Mouse (Mus musculus) C2C12 (cell line): ENCODE results near the gene Itpr1. TPM values are rescaled to one million over a fixed set of nuclear protein-coding genes. Genes with fewer than 3 reads are reported as not detected.

Source experiments
- H3K27me3 ChIP-seq: one replicate; pipeline ENCODE4 v1.6.1; 2011; ENCODE audit not compliant: control insufficient read depth, insufficient read depth, insufficient read length
- H3K36me3 ChIP-seq: one replicate; pipeline ENCODE4 v1.6.1; 2011; ENCODE audit not compliant: control insufficient read depth, insufficient read depth
- H3K4me3 ChIP-seq: one replicate; pipeline ENCODE4 v1.5.1; 2011; ENCODE audit warnings: mild to moderate bottlenecking, control low read depth; ENCODE audit not compliant: poor library complexity, insufficient read depth, severe bottlenecking
- H3K79me2 ChIP-seq: one replicate; pipeline ENCODE4 v1.6.1; 2011; ENCODE audit not compliant: control insufficient read depth, insufficient read depth
- H3K79me3 ChIP-seq: one replicate; pipeline ENCODE4 v1.6.1; 2011; ENCODE audit warnings: low read depth, control low read depth
- H3ac ChIP-seq: one replicate; pipeline ENCODE3; 2011; ENCODE audit warnings: low read depth; ENCODE audit not compliant: control insufficient read depth, insufficient read length
- CEBPB ChIP-seq: IDR thresholded peaks from one replicate; pipeline ENCODE4 v1.6.1; 2011; ENCODE audit warnings: low read depth, mild to moderate bottlenecking, control low read depth, moderate library complexity
- CTCF ChIP-seq: IDR thresholded peaks from one replicate; pipeline ENCODE4 v1.5.1; 2011; ENCODE audit not compliant: control insufficient read depth, insufficient read depth, insufficient read length
- FOSL1 ChIP-seq: IDR thresholded peaks from one replicate; pipeline ENCODE4 v1.8.0; 2011; ENCODE audit warnings: mild to moderate bottlenecking, low read length; ENCODE audit not compliant: poor library complexity, insufficient read depth, severe bottlenecking
- MAX ChIP-seq: IDR thresholded peaks from one replicate; pipeline ENCODE4 v1.6.1; 2011; ENCODE audit warnings: mild to moderate bottlenecking, control low read depth
- MYOD1 ChIP-seq: IDR thresholded peaks from one replicate; pipeline ENCODE4 v1.6.1; 2011; ENCODE audit warnings: low read depth; ENCODE audit not compliant: control insufficient read depth, insufficient read length
- MYOG ChIP-seq: IDR thresholded peaks from one replicate; pipeline ENCODE4 v1.6.1; 2011; ENCODE audit not compliant: control insufficient read depth, insufficient read length; ENCODE audit errors: extremely low read depth
- USF1 ChIP-seq: IDR thresholded peaks from one replicate; pipeline ENCODE4 v1.6.1; 2011; ENCODE audit warnings: low read depth, mild to moderate bottlenecking, control low read depth, moderate library complexity
- polyA plus RNA-seq: library from polyadenylated mRNA; unstranded; fragments of >200 nt; fragmentation: generic; extraction: Trizol; gene quantifications from one replicate; pipeline ENCODE4 v1.2.1, GENCODE M21; 2012; ENCODE audit warnings: missing spikeins

The Itpr1 gene
- polyA plus RNA-seq, 1 experiment: 4.9 TPM

DNA sequence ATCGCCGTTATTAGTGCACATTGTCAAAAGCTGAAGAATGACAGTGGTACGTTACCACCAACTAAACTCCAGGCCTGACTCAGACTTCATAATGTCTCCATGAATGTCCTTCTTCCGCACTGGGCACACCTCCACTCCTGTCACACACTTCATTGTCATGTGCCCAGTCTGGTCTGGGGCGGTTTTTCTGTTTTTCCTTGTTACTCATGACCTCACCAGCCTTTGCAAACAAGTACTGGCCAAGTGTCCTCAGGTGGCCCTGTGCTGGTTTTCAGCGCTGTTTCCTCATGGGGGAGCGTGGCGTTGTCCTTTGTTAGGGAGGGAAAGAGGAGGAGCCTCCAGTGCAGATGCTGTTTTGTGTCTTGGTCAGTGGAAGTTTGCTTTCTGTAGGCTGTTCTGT, 200.1 kb downstream of the Itpr1 start:
- no peak overlapping the region for H3ac ChIP-seq
- H3K36me3 ChIP-seq: no peaks in the 10 kb centered on the region
- no peaks in the 10 kb centered on the region for H3K27me3 ChIP-seq
- no peaks in the 10 kb centered on the region for H3K79me3 ChIP-seq
- H3K4me3 ChIP-seq: no peak overlapping the region
- no peaks in the 10 kb centered on the region for H3K79me2 ChIP-seq
- TF ChIP-seq MYOG (no peak), FOSL1 (no peak), MAX (no peak), CEBPB (no peak), USF1 (no peak), MYOD1 (no peak), CTCF (no peak)

DNA sequence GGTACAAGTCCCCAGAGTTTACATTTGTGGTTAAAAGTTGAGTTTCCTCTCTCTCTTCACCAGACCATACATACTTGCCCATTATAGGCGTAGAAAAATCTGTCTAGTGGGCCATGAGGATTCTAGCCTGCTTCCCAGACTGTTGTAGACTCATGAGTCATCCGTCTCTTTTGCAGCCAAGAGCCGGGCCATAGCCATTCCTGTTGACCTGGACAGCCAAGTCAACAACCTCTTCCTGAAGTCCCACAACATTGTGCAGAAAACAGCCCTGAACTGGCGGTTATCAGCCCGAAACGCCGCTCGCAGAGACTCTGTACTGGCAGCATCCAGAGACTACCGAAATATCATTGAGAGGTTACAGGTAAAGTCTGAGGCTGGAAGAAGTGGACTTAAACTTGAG, 200.7 kb downstream of the Itpr1 start:
- TF ChIP-seq MYOG: no peak
- TF ChIP-seq MAX: no peak
- TF ChIP-seq FOSL1: no peak
- TF ChIP-seq CTCF: no peak
- Histone ChIP-seq H3K4me3 (no peak overlapping the region), H3K79me3 (no peaks in the 10 kb centered on the region), H3K79me2 (no peaks in the 10 kb centered on the region), H3ac (no peak overlapping the region), H3K36me3 (peaks cover 5% of the 10 kb centered on the region), H3K27me3 (no peaks in the 10 kb centered on the region)

DNA sequence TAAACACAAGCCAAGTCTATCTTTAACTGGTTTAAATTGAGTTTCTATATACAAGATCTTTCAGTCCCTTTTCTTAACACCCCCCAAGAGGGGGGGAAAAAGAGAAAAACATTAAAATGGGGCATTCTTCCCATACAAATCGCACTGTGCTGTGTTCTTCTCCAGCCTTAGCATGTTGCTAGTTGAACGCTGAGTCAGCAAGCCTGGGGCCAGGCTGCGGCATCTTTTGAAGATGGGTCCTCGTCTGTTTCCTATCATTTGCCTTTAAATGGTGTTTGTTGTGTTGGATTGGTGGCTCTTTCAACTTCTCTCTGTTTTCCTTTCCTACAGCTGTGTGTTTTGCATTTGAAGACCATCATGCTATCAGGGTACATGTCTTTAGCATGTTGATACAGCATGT, 203.0 kb downstream of the Itpr1 start:
- H3K4me3 ChIP-seq: no peak overlapping the region
- no peak overlapping the region for H3ac ChIP-seq
- no peaks in the 10 kb centered on the region for H3K79me2 ChIP-seq
- no peaks in the 10 kb centered on the region for H3K27me3 ChIP-seq
- peaks cover 5% of the 10 kb centered on the region for H3K36me3 ChIP-seq
- TF ChIP-seq CEBPB: no peak
- TF ChIP-seq MYOD1: no peak
- TF ChIP-seq MAX: no peak
- TF ChIP-seq FOSL1: no peak
- H3K79me3 ChIP-seq: no peaks in the 10 kb centered on the region

DNA sequence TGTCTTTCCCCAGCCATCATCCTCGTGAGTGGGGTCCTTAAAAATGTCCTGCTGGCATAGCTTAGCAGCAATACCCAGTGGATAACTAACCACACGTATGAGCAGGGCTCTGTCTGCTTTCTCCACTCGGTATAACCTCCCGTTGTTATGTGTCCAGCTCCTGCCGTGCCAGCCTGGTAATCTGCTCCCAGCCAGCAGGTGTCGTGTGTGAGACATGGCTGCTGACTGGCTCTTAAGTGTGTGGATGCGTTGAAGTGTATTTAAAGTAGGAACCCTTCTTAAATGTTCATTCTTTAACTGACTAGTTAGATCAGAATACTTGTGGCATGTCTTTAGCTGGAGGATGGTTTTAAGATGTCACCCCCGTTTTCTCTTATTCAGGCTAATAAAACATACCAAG, 204.6 kb downstream of the Itpr1 start:
- no peak overlapping the region for H3K4me3 ChIP-seq
- peaks cover 8% of the 10 kb centered on the region for H3K36me3 ChIP-seq
- H3K79me2 ChIP-seq: no peaks in the 10 kb centered on the region
- H3K27me3 ChIP-seq: no peaks in the 10 kb centered on the region
- peak; percentile 92 for TF ChIP-seq CTCF
- TF ChIP-seq MAX: no peak
- no peak overlapping the region for H3ac ChIP-seq
- no peaks in the 10 kb centered on the region for H3K79me3 ChIP-seq

DNA sequence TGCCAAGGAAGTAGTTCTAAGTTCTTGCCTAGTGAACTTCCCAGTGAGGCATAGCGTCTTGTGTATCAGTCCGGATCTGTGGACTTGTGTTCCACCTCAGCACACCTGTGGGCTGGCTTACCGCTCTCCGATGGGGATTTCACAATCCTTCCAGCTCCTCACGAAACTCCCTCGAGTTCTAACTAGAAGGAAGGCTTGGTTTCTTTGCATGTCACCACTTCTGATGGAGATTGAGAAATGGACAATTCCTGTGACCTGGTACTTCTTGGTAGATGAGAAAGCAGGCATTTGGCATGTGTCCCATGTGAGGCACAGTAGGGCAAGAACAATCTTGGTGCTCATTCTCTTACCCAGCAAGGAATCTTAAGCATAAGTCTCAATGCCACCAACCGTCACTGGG, 205.3 kb downstream of the Itpr1 start:
- H3K79me2 ChIP-seq: no peaks in the 10 kb centered on the region
- peaks cover 8% of the 10 kb centered on the region for H3K36me3 ChIP-seq
- H3ac ChIP-seq: no peak overlapping the region
- H3K79me3 ChIP-seq: no peaks in the 10 kb centered on the region
- no peak for TF ChIP-seq CTCF
- TF ChIP-seq USF1: no peak
- no peak for TF ChIP-seq MYOG
- no peak for TF ChIP-seq CEBPB
- TF ChIP-seq FOSL1: no peak
- no peak for TF ChIP-seq MYOD1
- TF ChIP-seq MAX: no peak
- no peaks in the 10 kb centered on the region for H3K27me3 ChIP-seq
- no peak overlapping the region for H3K4me3 ChIP-seq

DNA sequence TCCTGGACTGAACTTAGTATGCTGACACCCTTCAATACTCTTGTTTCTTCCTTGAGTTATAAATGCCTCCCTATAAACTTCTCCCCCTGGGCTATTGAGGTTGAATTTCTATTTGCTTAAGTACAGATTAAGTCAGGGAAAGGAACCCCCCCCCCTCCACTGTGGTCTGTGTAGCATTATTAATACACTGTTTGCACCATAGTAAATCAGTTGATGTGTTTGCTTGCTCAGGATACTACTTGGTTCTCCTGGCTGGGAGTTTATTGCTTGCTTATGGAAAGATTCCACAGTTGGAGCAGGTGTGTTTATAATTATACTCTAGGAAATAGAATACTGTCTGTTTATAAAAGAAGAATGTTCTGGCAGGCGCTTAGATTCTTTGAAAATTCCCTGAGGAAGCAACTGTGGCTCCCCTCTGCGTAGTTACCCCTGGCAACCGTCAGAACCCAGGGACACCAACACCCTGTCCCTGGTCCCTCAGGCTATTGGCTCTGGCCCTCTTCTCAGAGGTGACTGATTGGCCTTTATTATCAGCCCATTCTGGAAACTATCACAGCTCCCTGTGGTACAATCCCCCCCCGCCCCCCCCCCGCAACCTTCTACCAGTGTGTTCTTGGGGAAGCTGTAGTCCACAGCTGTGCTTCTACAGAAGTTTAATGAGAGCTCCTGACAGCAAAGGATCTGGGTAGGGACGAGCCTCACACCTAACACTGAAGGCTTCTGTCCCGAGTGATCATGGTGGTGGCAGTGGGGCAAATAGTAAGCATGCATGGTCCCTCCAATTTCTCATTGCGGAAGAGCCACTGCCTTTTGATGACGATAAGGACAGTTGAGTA, 212.1 kb downstream of the Itpr1 start:
- TF ChIP-seq FOSL1 (no peak), USF1 (no peak), MAX (no peak), CEBPB (no peak), CTCF (no peak), MYOG (no peak), MYOD1 (no peak)
- no peak overlapping the region for H3ac ChIP-seq
- H3K36me3 ChIP-seq: peaks cover 4% of the 10 kb centered on the region
- no peak overlapping the region for H3K4me3 ChIP-seq
- no peaks in the 10 kb centered on the region for H3K79me3 ChIP-seq
- no peaks in the 10 kb centered on the region for H3K27me3 ChIP-seq
- H3K79me2 ChIP-seq: no peaks in the 10 kb centered on the region
